Mouse (Mus musculus) stomach, postnatal 0 days (tissue): ENCODE measurements around the gene H2-Eb1.

ENCODE experiments used
- CTCF ChIP-seq: IDR thresholded peaks from 2 replicates; pipeline ENCODE4 v1.5.1; 2016; ENCODE audit warnings: antibody characterized with exemption, low read depth, mild to moderate bottlenecking, moderate library complexity
- EP300 ChIP-seq: optimal IDR thresholded peaks from 2 replicates; pipeline ENCODE3; 2016; ENCODE audit warnings: antibody characterized with exemption

DNA sequence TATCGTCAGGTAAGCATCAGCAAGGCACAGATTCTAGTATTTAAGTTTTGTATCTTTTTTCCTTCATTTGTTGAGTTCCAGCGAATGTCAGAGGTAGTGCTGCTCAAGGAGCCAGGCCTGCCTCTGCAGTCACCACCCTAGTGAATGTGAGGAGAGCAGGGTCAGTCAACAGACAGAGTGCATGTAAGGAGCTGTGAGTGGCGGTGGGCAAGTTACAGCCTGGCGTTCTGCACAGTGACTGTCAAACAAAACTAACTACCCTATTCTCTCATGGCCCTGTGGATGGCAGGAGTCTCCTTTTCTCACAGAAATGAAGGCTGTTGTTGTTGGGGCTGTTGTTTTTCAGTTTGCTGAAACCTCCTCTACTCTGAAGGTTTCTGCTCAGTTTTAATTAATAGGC, 20.3 kb upstream of the H2-Eb1 start:
- TF ChIP-seq CTCF (no peak), EP300 (no peak)
